Mouse (Mus musculus) lung, adult 2 months (tissue): ENCODE data around the gene Kcnc2. TPM values are rescaled to one million over a fixed set of nuclear protein-coding genes. Genes with fewer than 3 reads are reported as not detected.

Experiments
- DNase-seq: peaks from one replicate; pipeline ENCODE4 v3.0.0; 2022
- H3K4me1 ChIP-seq: fragments of 200-500 bp; 2 replicates; pipeline ENCODE4 v1.6.1; 2011; ENCODE audit warnings: low read length; ENCODE audit not compliant: control insufficient read depth, insufficient read depth
- H3K4me3 ChIP-seq: fragments of 200-500 bp; replicated peaks from 2 replicates; pipeline ENCODE3; 2011; ENCODE audit warnings: low read depth, mild to moderate bottlenecking, control low read depth, low read length; ENCODE audit errors: extremely low read depth
- CTCF ChIP-seq: fragments of 200-500 bp; IDR thresholded peaks from 2 replicates; pipeline ENCODE4 v1.5.1; 2011; ENCODE audit warnings: mild to moderate bottlenecking, low read length, control low read depth; ENCODE audit not compliant: insufficient read depth
- POLR2A ChIP-seq: fragments of 200-500 bp; IDR thresholded peaks from 2 replicates; pipeline ENCODE4 v1.6.1; 2011; ENCODE audit warnings: low read depth, mild to moderate bottlenecking, control low read depth, low read length, borderline replicate concordance; ENCODE audit errors: extremely low read depth
- WGBS: fragments of 180-500 bp; shearing (Covaris S2); methylation state at CpG from one replicate; pipeline ENCODE4 v1.1.7; 2018; 5-methylcytosine and 5-hydroxymethylcytosine counted together
- polyA plus RNA-seq: library from polyadenylated mRNA; depleted of rRNA; stranded (reverse); fragments of >200 nt; gene quantifications from 2 replicates; pipeline ENCODE4 v1.2.3, GENCODE M21; 2012; rRNA removed

The Kcnc2 gene
- polyA plus RNA-seq, 1 experiment = 0.14 TPM

DNA sequence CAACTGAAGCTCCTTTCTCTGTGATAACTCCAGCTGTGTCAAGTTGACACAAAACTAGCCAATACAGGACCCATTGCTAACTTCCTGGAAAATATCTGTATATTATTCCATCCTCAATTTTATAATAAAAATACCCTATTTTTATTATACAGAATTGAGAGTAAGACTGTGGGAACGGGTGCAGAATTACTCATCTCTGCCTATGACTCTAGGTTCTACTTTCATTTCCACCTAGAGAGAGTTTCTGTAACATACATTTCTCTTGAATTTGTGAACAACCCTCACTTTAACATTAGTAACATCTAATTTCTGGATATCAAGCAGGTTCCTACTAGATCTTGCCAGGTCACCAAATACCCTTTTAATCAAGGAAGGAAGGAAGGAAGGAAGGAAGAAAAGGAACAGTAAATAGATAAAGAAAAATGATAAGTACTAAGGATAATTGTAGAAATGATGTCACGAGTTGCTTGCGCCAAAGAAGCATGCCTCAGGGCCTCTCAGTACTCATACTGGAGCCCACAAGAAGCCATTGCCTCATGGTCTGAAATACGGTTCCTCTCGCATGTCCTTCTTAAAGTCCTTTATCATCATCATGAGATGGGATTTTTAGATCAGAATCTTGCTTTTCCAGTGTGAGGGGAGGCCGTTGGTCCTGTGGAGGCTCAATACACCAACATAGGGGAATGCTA is 203.3 kb downstream of the Kcnc2 start:
- TF ChIP-seq CTCF = no peak
- no peak for DNase-seq
- WGBS = 81% methylated on average over 6 of the region's 6 CpGs

DNA sequence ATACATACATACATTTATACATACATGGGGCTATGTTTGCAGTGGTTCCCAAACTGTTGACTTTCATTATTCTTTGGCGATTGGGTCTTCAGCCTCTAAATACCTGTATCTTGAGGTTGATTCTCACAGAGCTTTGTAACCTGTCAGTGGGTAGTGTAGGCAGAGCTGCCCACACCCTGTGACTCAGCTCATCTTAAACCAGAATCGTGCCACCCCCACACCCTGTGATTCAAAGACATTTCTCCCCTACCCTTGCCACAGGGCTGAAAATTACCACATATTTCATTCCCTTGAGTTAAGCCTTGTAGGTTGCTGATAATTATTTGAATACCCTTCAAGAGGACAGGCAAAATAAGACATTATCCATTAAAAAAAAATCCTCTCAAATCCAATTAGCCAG is 210.5 kb downstream of the Kcnc2 start:
- DNase-seq = no peak

More for the DNA sequence above, 203.3 kb downstream of the Kcnc2 start:
- H3K4me1 ChIP-seq = no peaks in the 10 kb centered on the region
- no peak overlapping the region for H3K4me3 ChIP-seq

DNA sequence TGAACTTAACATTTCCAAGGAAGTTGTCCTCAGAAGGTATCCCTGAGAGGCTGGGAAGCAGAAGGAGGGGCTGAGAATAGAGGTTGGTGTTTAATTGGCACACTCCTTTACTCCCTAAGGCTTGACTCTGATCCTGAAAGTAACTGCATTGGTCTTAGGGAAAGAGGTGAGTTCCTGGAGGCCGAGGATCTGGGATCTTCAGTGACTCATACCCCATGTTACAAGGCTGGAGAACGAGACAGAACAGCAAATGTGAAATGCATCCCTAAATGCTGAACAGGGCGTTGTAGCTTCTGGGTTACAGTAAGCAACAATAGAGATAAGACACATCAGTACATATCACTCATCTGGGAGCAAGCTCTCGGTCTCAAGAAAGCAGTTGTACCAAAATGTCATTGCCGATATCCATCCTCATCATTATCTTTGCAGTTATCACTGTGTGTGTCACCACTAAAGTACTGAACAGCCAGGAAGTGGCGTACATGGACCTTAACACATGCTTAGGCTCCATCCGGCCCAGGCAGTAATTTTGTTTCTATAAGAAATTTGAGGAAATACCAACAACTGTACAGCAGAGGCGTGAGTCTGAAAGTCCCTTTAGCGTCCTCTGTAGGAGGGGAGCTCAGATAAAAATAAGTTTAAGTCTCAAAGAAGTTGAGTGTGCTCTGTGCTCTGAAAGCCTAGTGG is 211.1 kb downstream of the Kcnc2 start:
- DNase-seq = no peak
- WGBS = 60% methylated on average over 9 of the region's 9 CpGs
- no peak overlapping the region for H3K4me3 ChIP-seq
- H3K4me1 ChIP-seq = no peaks in the 10 kb centered on the region
- TF ChIP-seq POLR2A = no peak
- no peak for TF ChIP-seq CTCF

More for the DNA sequence above, 210.5 kb downstream of the Kcnc2 start:
- WGBS = 80% methylated on average over 2 of the region's 2 CpGs
- TF ChIP-seq CTCF = no peak
- Histone ChIP-seq H3K4me3 (no peak overlapping the region), H3K4me1 (no peaks in the 10 kb centered on the region)

DNA sequence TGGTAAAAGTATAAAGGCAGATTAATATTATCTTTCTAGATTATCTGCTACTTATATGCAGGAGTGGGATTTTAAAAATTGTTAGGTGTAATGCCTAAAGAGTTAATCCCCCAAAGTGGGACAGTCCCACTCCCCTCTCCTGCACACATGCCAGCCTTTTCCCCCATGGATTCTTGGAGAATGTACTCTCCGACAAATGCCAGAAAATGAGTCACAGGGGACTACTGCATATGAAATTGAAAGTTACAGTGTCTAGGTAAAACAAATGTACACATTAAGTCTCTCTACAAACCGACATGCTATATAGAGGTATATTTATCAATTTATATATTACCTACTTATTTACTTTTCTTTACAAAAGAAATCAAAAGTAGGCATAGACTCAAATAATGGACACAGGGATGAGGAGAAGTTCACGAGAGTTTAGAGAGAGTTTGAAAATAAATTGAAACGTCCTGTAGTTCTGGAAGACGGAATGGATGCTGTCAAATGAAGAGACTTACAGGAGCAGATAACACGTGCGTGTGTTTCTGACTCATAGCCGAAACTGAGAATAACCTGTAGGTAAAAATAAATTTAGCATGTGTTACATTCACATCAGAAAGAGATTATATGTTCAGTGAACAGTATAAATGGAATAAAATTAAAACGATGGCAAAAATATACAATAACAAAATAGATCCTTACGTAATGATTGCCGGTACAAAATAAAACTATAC is 213.6 kb downstream of the Kcnc2 start:
- TF ChIP-seq CTCF = no peak
- TF ChIP-seq POLR2A = no peak
- Histone ChIP-seq H3K4me1 (no peaks in the 10 kb centered on the region), H3K4me3 (no peak overlapping the region)
- WGBS = 79% methylated on average over 11 of the region's 11 CpGs
- no peak for DNase-seq

DNA sequence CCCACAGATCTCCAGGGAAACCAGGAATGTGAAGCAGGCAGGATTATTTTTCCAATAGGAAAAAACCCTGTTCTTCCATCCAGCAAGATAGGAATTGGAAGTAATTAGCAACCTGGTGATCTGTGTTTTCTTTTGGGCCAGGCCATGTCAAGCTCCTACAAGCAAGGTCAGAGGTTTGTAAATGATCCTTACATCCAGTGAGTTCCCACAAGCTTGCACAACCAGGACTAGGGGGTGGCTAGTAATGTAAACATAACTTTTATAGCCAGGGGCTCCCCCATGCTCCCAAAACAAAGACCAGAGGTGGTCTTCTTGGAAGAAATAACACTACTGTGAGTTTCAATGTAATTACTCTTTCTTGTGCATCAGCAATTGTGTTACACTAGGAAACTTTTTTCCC is 214.9 kb downstream of the Kcnc2 start:
- DNase-seq = no peak
- TF ChIP-seq POLR2A (no peak), CTCF (no peak)
- no peaks in the 10 kb centered on the region for H3K4me1 ChIP-seq
- H3K4me3 ChIP-seq = no peak overlapping the region

DNA sequence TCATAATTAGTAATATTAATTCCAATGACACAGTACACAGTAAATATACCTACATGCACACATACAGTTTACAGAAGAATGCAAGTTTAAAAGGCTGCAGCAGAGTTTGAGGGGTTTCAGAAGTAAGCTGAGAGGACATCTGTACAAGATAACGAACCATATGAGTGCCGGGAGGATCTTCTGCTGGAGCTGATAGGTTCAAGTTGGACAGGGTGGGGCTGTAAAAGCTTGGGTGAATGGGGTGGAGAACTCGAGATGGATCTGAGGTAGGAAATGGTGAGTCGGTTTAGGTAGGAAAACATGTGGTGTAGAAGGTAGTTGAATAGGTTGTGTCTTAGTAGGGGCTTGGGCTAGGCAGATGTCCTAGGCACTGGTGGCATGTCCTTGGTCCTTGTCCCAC is 217.8 kb downstream of the Kcnc2 start:
- no peak for DNase-seq
- Histone ChIP-seq H3K4me3 (no peak overlapping the region), H3K4me1 (no peaks in the 10 kb centered on the region)
- TF ChIP-seq CTCF (no peak), POLR2A (no peak)
- WGBS = 71% methylated on average over 4 of the region's 4 CpGs

Other genes with a start within 250 kb of the Kcnc2 start
- gene Glipr1l1, start 210.9 kb upstream of the Kcnc2 start, polyA plus RNA-seq = not detected in 2 replicates
- not detected in 2 replicates for gene Glipr1l2, start 187.8 kb upstream of the Kcnc2 start, polyA plus RNA-seq
- not detected in 2 replicates for gene Glipr1l3, start 110.8 kb upstream of the Kcnc2 start, polyA plus RNA-seq
- 0.10 and 0.37 TPM in 2 replicates for gene Caps2, start 107.5 kb upstream of the Kcnc2 start, polyA plus RNA-seq